Mouse (Mus musculus): Measurements from ENCODE around the gene Ncoa7.
"Not testable (repeated sequence)": the region's sequence is repeated elsewhere in the genome, so short reads cannot be mapped to it uniquely, and the experiment has no call there.

Gene Ncoa7

GRCm38 (mm10) chr10:30666580-30666979 lies 136.5 kb downstream of the Ncoa7 start:
- DNase-seq, result no peak

- DNase-seq, result no peak
Measured at GRCm38 (mm10) chr10:30660564-30661328, 142.4 kb downstream of the Ncoa7 start.

GRCm38 (mm10) chr10:30655655-30656054 lies 147.5 kb downstream of the Ncoa7 start:
- DNase-seq, result peak in 1 of 2 experiments; percentile 20

- no peak for DNase-seq
Measured at GRCm38 (mm10) chr10:30647681-30648080, 155.4 kb downstream of the Ncoa7 start.

GRCm38 (mm10) chr10:30638216-30638615 lies 164.9 kb downstream of the Ncoa7 start:
- no peak for DNase-seq

GRCm38 (mm10) chr10:30636474-30637154 lies 166.5 kb downstream of the Ncoa7 start:
- not testable (repeated sequence) for DNase-seq

GRCm38 (mm10) chr10:30632718-30633117 lies 170.4 kb downstream of the Ncoa7 start:
- DNase-seq, result no peak

- peak in 1 of 2 experiments; percentile 7 for DNase-seq
Measured at GRCm38 (mm10) chr10:30629977-30630376, 173.1 kb downstream of the Ncoa7 start.

GRCm38 (mm10) chr10:30629513-30629912 lies 173.6 kb downstream of the Ncoa7 start, which contains the start of gene Hint3:
Gene Hint3 (minus strand): TSS chr10:30629632.
- no peak for DNase-seq

- not testable (repeated sequence) for DNase-seq
Measured at GRCm38 (mm10) chr10:30628444-30628843, 174.7 kb downstream of the Ncoa7 start.

GRCm38 (mm10) chr10:30627548-30627947 lies 175.6 kb downstream of the Ncoa7 start:
- DNase-seq, result peak; percentile 16 to 43

- peak in 1 of 2 experiments; percentile 50 for DNase-seq
Measured at GRCm38 (mm10) chr10:30624161-30625019, 178.7 kb downstream of the Ncoa7 start.

- no peak for DNase-seq
Measured at GRCm38 (mm10) chr10:30622928-30623327, 180.2 kb downstream of the Ncoa7 start.

- DNase-seq, result no peak
Measured at GRCm38 (mm10) chr10:30618918-30619210, 184.3 kb downstream of the Ncoa7 start.

GRCm38 (mm10) chr10:30618091-30618917 lies 184.8 kb downstream of the Ncoa7 start:
- peak; percentile 98 to 100 for DNase-seq

GRCm38 (mm10) chr10:30613039-30613438 lies 190.1 kb downstream of the Ncoa7 start:
- no peak for DNase-seq

- DNase-seq, result no peak
Measured at GRCm38 (mm10) chr10:30609614-30610013, 193.5 kb downstream of the Ncoa7 start.

- no peak for DNase-seq
Measured at GRCm38 (mm10) chr10:30608109-30608508, 195.0 kb downstream of the Ncoa7 start.

GRCm38 (mm10) chr10:30600542-30600966 lies 202.6 kb downstream of the Ncoa7 start, which contains the start of gene Trmt11:
Gene Trmt11 (minus strand): TSS chr10:30600749.
- peak; percentile 92 to 95 for DNase-seq

- DNase-seq, result peak in 1 of 2 experiments; percentile 32
Measured at GRCm38 (mm10) chr10:30600094-30600534, 203.0 kb downstream of the Ncoa7 start.

GRCm38 (mm10) chr10:30587037-30587436 lies 216.1 kb downstream of the Ncoa7 start:
- DNase-seq, result no peak

GRCm38 (mm10) chr10:30585691-30586090 lies 217.4 kb downstream of the Ncoa7 start:
- DNase-seq, result no peak
